Mouse (Mus musculus) cerebellum, adult 9-10 months (tissue): ENCODE data around the gene Slc44a1.

ENCODE experiments used
- DNase-seq: peaks from one replicate; pipeline ENCODE4 v3.0.0; 2022

The Slc44a1 gene

DNA sequence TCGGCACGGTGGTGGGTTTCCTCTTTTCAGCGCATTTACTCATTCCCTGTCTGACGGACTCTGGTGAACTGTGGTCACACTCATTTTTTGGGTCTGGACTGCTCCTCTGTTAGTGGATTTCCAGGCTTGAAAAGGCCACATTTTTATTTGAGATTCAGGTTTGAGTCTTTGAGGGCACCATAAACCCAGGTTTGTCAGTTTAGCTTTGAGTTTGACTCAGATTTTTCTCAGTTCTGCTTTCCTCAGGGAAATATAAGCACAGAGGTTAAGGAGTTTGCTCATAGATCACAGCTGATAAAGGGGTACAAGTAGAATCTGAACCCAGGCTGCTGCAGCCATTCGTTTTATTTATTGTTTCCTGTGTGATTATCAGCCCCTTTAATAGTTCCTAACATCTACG, 180.9 kb downstream of the Slc44a1 start:
- no peak for DNase-seq

DNA sequence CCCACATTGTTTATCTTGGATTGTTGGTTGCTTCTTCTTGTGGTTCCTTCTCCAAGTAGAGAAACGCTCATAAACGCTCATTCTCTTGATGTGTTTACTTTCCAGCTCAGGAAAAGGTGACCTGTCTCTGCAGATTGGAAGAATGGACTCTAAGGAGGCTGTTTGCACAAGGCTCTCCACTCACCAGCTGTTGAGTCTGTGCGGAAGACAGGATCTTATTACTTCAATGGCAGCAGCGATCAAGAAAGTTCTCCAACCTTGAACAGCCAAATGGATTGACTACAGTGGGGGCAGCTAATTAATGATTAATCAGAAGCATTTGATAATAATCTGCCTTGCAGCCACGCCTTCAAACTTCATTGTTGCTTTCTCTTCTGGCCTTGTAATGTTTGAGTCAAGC, 181.3 kb downstream of the Slc44a1 start:
- no peak for DNase-seq

DNA sequence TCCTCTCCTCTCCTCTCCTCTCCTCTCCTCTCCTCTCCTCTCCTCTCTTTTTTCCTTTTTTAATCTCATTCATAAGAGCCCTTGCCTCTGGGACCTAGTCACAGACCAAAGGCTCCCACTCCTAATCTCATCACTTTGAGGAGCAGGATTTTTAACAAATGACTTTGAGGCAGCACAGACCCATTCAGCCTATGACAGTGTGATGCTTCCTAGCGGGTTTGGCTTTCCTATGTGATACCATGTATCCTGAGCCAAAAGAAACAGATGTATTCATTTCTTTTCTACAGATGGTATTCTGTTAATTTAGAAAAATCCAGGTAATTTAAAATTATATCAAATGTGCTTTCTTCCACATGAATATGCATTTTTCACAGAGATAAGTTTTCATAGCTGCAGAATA, 183.5 kb downstream of the Slc44a1 start:
- DNase-seq: no peak

DNA sequence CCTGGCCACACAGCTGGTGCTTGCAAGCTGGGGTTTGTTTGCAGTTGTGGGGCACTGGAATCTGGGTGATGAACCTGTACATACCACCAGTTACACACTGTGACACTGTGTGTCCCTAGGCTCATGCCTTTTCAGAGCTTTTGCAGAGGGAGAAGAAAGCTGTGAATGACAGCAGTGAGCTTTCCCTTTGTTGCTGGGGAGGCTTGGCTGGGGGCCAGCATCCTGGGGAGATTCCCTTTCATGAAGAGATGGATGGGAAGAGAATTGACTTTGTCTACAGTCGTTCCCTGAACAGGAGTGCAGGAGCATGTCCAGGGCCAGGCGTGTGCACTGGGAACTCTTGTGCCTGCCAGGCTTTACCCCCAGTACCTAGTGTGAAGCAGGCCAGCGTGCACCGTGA, 184.6 kb downstream of the Slc44a1 start:
- DNase-seq: no peak

DNA sequence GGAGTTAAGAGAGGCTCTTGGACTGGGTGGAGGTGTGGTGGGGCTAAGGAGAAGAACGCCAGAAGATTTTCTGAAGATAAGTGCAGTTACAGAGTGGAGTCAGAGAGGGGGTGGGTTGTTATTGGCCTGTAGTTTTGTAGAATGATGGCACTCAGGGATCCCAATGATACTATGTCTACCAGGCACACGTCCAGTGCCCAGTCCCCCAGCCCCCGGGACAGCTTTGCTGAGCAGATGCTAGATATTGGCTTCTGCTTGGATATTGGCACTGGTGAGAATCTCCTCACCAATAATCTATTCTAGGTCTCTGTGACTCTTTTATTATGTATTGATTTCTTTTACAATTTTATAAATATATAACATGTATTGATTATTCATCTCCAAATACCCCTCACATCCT, 185.1 kb downstream of the Slc44a1 start:
- DNase-seq: no peak

DNA sequence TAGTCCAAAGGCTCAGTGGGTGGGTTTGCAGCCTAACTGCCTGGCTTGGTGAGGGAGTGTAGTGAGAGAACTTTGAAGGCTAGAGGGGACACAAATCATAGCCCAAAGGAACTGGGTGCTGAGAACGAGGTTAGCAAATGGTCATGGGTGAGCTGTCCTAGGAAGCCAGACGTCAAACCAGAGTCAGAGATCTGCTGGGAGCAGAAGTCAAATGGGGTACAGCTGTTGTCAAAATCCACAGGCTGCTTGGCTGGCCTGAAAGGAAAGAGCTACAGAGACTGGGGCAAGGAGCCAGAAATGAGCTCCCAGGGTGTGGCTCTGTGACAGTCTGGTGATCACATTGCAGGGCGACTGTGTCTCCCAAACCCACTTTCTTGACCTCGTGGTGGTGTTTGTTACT, 188.7 kb downstream of the Slc44a1 start:
- DNase-seq: no peak

DNA sequence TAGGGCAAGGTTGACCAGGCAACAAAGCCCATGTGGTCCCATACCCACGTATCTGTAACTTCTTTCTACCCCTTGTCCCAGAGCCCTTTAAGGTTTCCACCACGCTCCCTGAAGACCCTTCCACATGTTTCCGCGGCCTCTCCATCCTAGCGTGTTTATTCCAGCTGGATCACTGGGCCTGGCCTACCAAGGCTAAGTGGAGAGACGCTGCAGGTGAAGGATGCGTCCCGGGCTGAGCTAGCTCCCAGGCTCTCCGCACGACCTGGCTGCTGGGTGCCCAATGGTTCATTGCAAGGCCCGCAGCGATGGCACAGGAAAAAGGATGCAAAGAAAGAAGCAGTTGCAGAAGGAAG, 190.7 kb downstream of the Slc44a1 start:
- DNase-seq: no peak

DNA sequence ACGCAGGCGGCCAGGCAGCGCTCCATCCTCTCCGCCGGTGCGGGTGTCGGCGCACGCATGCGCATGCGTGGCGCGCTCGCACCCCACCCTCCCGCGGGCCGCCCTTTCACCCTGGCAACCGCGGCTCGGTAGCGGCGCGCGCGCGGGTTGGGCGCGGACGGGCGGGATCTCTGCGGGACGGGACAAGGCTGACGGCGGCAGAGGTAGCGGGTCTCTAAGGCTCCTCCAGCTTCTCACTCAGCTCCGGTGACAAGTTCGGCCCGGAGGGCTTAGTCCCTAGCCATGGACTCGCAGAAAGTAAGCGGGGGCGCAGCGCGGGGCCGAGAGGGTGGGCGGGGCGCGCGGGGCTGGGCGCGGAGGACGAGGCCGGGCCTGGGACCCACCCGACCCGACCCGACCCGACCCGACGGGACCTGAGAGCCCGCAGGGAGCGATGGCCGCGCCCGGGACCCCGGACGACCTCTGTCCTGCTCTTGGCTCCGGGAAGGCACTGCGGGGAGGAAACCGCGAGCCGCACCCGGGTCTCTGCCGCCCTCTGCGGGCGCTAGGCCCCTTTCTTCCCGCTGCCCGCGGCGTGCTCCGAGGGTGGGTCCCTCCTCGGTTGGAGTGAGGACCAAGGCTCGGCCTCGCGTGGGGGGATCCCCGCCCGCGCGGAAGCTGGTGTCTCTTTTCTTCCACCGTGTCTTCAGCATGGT, 191.2 kb downstream of the Slc44a1 start, which contains the start of gene Fsd1l:
Gene Fsd1l (plus strand): TSS at position 156 of the 695 bp plus-strand sequence.
- DNase-seq: peak; percentile 84

DNA sequence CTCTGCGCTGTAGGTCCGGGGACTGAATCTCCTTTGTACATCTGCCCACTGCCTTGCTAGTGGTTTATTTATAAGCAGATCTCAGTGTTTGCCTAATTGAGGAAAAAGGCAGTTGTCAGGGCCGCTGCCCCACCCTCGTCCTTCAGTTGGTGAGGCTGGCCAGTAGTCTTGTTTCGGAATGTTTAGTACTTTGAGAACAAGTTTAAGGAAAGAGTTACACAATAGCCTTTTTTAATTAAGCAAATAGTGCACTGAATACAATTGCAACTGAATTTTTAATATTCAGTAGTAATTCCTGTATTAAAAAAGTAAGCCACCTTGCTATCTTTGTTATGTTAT, 191.8 kb downstream of the Slc44a1 start:
- DNase-seq: no peak

DNA sequence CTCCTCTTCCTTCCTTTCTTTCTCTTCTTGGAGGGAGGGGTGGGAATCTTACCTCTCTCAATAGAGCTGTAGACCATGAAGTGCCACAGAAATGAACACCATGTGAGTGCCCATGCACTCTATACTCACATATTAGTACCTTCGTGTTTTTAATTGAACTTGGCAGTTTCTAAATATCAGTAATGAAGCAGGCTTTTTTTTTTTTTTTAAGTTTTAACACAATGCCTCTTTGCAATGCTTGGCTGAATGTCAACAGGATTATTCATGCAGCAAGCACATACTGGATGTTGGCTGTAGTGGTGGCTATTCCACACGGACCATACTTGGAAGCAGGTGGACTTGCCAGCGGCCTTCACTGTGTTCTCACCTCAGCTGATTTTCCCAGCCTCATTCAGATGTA, 195.1 kb downstream of the Slc44a1 start:
- no peak for DNase-seq

DNA sequence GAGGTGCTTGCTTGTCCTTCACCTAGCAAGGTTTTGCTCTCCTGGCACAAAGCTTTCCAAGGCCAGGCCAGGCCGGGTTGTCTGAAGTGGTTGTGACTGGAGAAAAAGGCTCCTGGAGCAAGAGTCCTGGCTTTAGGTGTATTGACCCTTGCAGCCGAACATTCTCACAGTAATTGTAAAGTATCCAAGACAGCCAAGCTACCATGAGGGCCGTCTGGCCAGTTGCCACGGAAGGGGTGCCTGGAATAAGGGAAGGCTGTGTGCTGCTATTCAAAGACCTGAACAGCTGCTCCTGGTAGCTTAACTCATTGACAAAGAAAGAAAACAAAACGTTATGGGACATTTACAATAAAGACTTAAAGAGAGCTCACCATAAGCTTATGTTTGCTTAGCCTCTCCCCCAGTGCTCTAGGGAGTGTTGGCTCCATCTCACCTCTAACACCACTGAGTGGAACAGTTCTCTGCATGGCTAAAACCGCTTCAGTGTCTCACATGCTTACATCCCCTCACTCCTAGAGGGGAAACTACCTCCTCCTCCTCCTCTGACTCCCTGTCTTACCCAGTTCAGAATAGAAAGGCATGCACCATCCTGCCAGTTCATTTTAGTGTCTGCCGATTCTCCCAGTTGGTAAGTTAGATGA, 197.2 kb downstream of the Slc44a1 start:
- no peak for DNase-seq

DNA sequence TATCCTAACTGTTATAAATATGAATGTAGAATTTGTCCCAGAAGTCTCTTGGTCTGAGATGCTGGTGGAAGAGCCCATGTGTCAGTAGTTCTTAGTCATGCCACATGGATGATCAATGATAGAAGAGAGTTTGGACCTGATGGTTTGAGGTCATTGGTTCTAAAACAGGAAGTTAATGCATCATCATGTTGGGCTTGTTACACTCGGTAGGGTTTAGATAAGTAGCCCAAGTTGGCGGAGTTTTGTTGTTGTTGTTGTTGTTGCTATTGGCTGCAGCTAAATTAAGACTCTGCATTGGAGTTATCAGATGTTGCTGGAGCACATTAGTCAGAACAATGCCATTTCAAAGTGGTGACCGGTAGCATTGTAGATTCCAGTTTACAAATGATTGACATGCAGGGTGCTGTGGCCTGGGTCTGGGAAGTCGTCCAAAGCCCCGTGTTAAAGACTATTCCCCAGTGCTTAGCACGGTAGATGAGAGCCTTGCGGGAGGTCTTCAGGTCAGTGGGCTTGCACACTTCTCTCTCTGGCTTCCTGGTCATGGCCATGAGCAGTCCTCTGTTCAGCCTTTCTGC, 198.4 kb downstream of the Slc44a1 start:
- no peak for DNase-seq

DNA sequence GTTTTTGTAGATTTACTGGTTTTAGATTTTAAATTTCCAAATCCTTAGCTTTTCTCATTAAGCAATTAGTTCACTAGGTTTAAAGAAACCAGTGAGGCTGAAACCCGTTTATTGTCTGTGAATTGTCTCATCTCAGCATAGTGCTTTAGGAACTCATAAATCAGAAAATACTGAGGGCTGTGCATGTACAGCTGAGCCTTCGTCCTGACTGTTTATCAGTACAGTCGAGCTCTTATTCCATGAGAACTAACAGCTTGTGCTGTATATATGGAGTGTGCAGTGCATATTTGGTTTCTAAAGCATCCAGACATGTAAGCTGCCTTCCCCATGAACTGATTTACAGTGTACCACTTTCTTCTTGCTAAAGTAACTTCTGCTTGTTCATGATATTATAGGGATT, 217.8 kb downstream of the Slc44a1 start:
- DNase-seq: no peak

DNA sequence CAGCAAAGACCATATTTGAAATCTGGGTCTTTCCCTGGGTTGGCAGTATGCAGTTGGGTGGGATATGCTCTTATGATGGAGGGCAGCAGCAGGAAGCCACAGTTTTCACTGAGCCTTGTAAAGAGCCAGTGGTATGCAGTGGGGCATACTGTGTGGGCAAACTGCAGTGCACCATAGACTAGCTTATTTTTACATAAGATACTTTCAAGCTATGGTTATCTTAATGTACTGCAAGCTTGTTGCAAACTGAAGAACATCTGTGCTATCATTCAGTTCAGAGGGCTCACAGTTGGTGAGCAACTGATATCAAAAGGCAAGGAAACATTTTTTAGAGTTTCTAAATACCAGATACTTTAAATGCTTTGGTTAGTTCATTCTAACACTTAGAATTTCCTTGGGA, 220.5 kb downstream of the Slc44a1 start:
- no peak for DNase-seq
